Mouse (Mus musculus) megakaryocyte progenitor cell, adult 5-6 weeks (primary cell): ENCODE results near the gene Ube2a. TPM values are rescaled to one million over a fixed set of nuclear protein-coding genes. Genes with fewer than 3 reads are reported as not detected.

ENCODE experiments used
- ATAC-seq: replicated peaks from 2 replicates; pipeline ENCODE4 v1.8.0; 2016; ENCODE audit warnings: mild to moderate bottlenecking, moderate TSS enrichment, inconsistent platforms; ENCODE audit not compliant: poor library complexity
- total RNA-seq, 2 experiments: library from RNA; stranded (forward) in 1 of 2; stranded (reverse) in 1 of 2; fragments of 157-497, 149-512 nt in 1 of 2; fragments of 200-1000 nt in 1 of 2; gene quantifications; 2 replicates each; pipeline versions ENCODE4 v1.2.3 to v1.2.4; 2015 to 2017

Gene Ube2a
- total RNA-seq (2015) (76.8 and 92.8 TPM in 2 replicates), total RNA-seq (2017) (23.2 and 26.2 TPM in 2 replicates)

GRCm38 (mm10) chrX:36873765-36874164 is at the start of gene Ube2a, which contains the start of gene C330007P06Rik:
Gene Ube2a, plus strand, starts transcription at chrX:36873900.
Gene C330007P06Rik, minus strand, starts transcription at chrX:36874111.
- peak; percentile 30; the same call in 1 of the 2 replicates for ATAC-seq

- ATAC-seq = no peak
Measured at GRCm38 (mm10) chrX:36823932-36824711, 49.6 kb upstream of the Ube2a start.

DNA sequence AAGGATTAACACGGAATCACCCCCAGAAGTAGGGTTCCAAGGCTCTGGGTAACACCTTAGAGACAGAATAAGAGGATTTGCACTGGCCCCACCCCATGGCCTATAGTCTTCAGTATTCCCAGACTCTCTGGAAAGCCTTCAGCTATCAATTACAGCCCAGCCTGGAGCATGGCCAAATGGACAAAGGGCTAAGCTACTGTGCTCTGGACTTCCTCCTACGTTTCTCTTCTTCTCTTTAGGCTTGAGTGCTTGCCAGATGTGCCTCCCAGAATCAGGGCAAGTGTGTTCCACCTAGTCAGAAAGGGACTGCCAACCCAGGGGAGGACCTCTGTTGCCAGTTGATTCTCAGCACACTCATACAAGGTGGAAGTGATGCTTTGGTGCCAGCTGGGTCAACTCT is 48.7 kb upstream of the Ube2a start:
- ATAC-seq = no peak

- no peak for ATAC-seq
Measured at GRCm38 (mm10) chrX:36826873-36827272, 46.8 kb upstream of the Ube2a start.

- 0 out of 2 replicates have a peak, but pooled peaks have one; percentile 20 for ATAC-seq
Measured at GRCm38 (mm10) chrX:36830271-36830670, 43.4 kb upstream of the Ube2a start.

- ATAC-seq = no peak
Measured at GRCm38 (mm10) chrX:36831632-36832031, 42.1 kb upstream of the Ube2a start.

GRCm38 (mm10) chrX:36833397-36834084 is 40.2 kb upstream of the Ube2a start:
- peak; percentile 70 for ATAC-seq

DNA sequence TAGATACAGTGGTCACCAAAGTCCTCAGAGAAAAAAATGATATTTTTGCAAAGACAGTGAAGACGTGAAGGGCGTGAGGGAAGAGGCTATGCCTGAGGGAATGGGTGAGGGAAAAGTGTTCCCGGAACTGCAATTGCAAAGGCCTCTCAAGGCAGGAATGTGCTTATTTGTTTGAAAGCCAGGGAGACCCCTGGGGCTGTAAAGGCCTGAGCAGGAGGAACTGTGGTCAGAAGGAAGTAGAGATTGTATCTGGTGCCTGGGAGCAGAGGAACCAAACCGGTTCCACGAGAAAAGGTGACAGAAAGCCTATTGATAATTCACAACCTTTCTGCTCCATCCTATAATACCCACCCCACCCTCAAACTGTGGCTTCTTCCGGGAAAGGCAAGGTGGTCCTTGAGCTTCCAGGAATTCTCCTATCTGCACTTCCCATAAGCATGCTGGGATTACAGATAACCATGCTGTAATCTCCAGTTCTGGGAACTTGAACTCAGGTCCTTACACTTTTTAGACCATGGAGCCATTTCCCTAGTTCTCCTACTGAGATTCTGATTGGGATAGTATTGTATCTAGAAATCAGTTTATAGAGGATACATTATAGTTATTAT is 36.5 kb upstream of the Ube2a start:
- no peak for ATAC-seq

DNA sequence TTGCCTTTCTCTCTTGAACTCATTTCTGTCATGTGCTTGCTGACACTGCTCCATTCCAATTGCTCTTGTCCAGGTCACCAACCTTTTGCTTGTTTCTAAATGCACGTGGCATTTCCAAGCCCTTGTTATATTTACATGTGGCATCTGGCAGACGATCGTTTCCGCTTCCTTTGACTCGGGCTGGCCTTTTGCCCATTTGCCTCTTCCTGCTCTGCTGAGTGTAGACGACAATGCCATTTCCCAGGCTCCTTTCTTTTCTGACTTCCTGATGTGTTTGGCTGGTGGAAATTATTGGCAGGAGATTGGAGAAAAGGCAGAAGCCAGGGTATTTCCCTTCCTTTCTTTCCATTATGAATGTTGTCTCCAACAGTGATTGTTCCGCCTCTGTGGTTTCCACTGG is 34.3 kb upstream of the Ube2a start:
- no peak for ATAC-seq

- peak; percentile 78 for ATAC-seq
Measured at GRCm38 (mm10) chrX:36841698-36842097, 32.0 kb upstream of the Ube2a start.

- ATAC-seq = peak; percentile 75
Measured at GRCm38 (mm10) chrX:36843346-36843990, 30.2 kb upstream of the Ube2a start.

- ATAC-seq = no peak
Measured at GRCm38 (mm10) chrX:36847152-36847551, 26.5 kb upstream of the Ube2a start.

DNA sequence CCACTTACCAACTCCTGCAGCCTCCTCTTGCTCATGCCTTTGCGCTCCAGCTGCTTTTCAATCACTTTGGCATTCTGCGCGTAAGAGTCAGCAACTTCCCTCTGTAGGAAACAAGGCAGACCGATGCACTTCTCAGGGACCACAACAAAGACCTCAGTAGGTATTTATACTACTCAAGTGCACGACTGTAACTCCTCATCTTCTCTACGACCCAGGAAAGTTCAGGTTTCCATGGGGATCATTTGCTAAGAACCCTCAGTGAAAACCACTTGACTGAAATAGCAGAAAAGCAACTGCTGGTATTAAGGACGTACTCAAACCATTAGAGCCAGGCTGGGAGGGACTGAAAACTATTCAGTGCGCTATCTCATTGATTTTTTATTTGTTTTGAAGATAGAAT is 21.1 kb upstream of the Ube2a start:
- ATAC-seq = no peak

GRCm38 (mm10) chrX:36863766-36864608 is 9.7 kb upstream of the Ube2a start:
- peak; percentile 100 for ATAC-seq

GRCm38 (mm10) chrX:36864609-36865328 is 8.9 kb upstream of the Ube2a start:
- ATAC-seq = no peak

DNA sequence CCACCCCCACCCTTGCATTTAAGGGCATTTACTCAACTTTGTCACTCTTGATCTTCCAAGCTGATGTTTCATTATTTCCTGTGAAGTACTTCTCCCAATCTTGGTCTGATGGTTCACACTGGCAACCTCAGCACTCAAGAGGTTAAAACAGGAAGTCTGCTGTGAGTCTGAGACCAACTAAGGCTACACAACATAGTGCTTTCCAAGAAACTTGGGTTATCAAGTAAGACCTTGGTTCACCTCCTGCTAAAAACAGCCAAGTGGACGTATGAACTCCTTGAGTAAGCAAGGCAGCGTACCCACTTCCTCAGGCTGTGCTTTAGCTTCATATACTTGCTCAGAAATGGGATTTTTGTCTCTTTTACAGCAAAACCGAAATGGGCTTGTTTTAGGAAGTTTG is 3.3 kb upstream of the Ube2a start:
- ATAC-seq = peak; percentile 59

DNA sequence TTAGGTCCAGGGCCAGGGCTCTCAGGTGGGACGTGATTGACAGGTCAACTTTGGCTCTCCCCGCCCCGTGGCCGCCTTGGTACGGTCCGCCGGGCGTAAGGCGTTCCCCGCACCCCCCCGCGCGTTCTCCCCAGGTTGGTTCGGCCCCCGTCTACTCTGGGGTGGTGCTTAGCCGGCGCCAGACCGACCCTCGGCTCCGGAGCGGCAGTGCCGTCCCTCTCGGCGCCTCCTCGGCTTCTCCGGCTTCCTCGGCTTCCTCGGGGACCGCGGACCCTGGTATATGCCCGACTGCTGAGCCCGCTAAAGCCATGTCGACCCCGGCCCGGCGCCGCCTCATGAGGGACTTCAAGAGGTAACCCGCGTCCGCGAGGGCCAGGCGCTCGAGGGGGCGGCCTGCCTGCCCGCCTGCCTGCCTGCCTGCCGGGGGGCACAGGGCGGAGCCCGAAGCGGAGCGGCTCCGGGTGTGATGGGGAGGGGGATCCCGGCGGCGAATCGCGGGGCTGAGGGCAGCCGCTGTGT is 537 bp downstream of the Ube2a start:
- peak; percentile 94 for ATAC-seq

GRCm38 (mm10) chrX:36874704-36875128 is 1.0 kb downstream of the Ube2a start:
- ATAC-seq = peak; percentile 32

DNA sequence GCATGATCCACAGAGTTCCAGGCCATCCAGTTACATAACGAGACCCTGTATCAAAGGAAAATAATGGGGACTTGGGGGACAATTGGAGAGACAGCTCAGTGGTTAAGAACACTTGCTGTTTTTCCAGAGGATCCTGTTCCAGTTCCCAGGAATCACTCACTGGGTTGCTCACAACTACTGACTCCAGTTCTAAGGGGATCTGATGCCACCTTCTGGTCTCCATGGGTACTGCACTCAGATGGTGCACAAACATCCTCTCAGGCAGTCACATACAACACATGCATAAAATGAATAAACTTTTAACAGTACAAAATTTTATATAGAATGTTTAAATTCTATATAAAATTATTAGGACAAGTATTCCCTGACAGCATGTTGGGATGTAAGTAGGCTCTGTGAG is 11.0 kb downstream of the Ube2a start:
- ATAC-seq = 0 out of 2 replicates have a peak, but pooled peaks have one; percentile 31
